Mouse (Mus musculus): ENCODE results near the gene Rpl27. TPM values are rescaled to one million over a fixed set of nuclear protein-coding genes. Genes with fewer than 3 reads are reported as not detected.
"Not testable (repeated sequence)": the region's sequence is repeated elsewhere in the genome, so short reads cannot be mapped to it uniquely, and the experiment has no call there.

The Rpl27 gene
- polyA plus RNA-seq, 1 experiment from 2014 or later = 185 TPM

DNA sequence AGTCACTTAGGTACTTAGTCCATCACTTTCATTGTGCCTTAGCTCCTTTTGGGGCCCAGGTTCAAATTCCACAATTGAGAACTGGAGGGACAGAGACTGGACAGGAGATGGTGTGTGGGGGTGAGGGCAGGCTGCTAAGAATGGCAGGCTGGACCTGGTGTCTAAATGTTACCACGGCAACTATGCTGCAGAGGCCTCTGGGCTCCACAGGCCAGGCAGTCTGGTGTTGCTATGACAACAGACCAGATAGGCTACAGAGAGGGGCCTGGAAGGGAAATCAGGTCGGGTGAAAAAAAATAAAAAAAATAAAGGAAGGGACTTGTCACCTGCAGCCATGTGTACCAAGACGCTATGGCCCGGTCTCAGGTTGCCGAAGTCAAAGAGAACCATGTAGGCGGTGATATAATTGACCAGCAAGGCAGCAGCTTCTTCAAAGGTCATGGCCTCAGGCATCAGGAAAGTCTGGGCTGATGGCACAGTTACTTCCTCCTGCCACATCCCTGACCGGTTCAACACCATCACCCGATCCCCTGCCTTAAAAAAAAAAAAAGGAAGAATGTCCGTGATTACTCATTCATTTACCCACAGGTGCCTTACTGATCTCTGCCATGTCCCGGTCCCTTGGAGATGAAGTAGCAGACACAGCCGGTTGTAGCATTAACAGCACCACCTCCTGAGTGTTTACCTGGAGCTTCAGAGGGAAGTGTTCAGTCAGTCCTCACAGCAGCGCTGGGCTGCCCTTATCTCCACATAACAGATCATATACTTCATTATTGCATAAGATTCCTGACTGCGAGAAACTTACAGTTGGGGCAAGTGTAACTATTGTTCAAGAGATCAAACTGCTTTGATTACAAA is 20.7 kb downstream of the Rpl27 start:
- H3K4me2 ChIP-seq (ENCODE audit: low read length) = peak overlapping the region; percentile 79
- WGBS = 26% methylated on average over 13 of the region's 13 CpGs
- no peaks in the 10 kb centered on the region for H3K9me3 ChIP-seq (replicated peaks; ENCODE audit: control insufficient read depth, low read length, poor library complexity, severe bottlenecking)
- H3K4me3 ChIP-seq (ENCODE audit: low read depth, low read length) = peak overlapping the region; percentile 98; the same call in 1 of the 2 replicates
- H3K36me3 ChIP-seq (ENCODE audit: control insufficient read depth, insufficient read depth, low read length) = peaks cover 33% of the 10 kb centered on the region
- H3K27me3 ChIP-seq (ENCODE audit: control insufficient read depth, insufficient read depth, low read depth, low read length) = no peaks in the 10 kb centered on the region
- H3K4me1 ChIP-seq (ENCODE audit: control insufficient read depth, insufficient read depth, low read length) = peaks cover 39% of the 10 kb centered on the region
- H3K27ac ChIP-seq (ENCODE audit: low read length) = peak overlapping the region; percentile 53
- H3K9ac ChIP-seq (ENCODE audit: low read depth, low read length) = peak overlapping the region; percentile 45
- peak; percentile 40; the same call in 1 of the 2 replicates for ATAC-seq

DNA sequence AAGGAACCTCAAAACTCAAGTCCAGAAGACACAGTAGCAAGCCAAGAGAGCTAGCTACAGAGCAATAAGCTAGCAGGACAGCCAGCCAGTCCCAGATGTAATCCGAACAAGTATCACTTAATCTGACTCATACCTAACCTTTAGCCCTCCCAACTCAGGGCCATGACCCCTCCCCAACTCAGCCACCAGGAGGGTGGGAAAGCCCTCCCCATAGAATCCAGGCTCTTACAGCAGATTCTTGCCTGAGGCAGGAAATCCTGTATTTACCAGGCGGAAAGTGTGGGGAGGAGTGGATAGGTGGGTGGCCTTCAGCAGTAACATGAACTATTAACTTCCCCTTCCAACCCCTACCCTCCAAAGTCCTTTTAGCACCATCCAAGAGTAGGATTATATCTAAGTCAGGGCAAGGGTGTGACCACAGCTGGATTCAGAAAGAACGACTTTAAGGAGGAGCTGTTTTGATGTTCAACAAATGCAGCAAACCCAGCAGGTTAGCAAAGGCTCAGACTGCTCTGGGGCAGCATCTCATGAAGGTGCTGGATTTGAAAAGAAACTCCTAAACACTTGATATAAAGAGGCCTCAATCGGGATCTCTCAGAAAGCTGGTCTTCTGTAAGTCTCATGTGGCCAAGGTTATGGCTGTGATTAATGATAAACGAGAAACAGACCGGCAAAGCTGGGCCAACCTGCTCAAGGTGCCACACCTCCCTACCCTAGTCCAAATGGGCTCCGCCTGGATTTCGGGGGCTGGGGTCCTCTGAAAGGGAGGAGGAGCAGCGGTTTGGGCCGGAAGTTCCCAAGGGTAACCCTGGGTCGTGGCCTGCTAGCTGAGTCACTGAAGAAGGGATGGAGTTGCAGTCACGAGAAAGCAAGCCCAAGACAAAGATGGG is 22.4 kb downstream of the Rpl27 start, which contains the start of gene Rnd2:
Rnd2 (plus strand) TSS at position 789 of the 890 bp plus-strand sequence.
- 12% methylated on average over 12 of the region's 12 CpGs for WGBS
- ATAC-seq = no peak
- Histone ChIP-seq H3K9ac (ENCODE audit: low read depth, low read length) (peak within 1 kb of the TSS; percentile 97), H3K36me3 (ENCODE audit: control insufficient read depth, insufficient read depth, low read length) (peaks cover 25% of the 10 kb centered on the region), H3K9me3 (replicated peaks; ENCODE audit: control insufficient read depth, low read length, poor library complexity, severe bottlenecking) (no peaks in the 10 kb centered on the region), H3K4me1 (ENCODE audit: control insufficient read depth, insufficient read depth, low read length) (peaks cover 46% of the 10 kb centered on the region), H3K27me3 (ENCODE audit: control insufficient read depth, insufficient read depth, low read depth, low read length) (no peaks in the 10 kb centered on the region), H3K4me3 (ENCODE audit: low read depth, low read length) (peak within 1 kb of the TSS; percentile 98), H3K4me2 (ENCODE audit: low read length) (peak within 1 kb of the TSS; percentile 79), H3K27ac (ENCODE audit: low read length) (peak within 1 kb of the TSS; percentile 96)

DNA sequence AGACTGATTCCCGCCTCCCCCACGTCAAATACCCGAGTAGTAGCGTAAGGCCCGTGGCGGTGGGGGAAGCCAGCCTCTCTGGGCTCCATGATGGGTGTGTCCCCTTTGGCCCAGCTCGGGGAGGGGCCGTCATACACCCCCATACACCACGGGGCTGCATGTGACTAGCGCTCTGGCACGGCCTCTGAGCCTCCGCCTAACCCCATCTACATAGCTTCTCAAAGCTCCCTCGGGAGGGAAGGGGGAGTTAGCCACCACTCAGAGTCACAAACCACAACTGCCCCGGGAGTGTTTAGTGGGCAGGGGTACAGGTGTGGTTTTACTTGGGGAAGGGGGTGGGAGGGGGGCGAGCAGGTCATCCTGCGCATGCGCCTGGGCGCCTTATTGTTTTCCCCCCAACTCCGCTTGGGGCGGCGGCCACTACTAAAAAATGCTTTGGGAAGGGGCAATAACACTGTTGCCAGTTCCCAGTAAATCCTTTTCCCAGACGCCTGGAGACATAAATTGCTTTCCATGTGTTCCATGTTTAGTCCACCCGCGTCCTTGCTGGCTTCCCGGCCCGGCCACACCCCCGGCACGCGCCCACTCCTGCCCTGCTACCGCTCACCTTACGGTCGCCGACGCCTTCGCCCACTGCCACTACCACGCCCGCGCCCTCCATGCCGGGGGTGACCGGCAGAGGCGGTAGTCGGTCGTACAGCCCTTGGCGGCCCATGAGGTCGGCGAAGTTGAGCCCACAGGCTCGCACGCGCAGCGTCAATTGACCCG is 23.2 kb downstream of the Rpl27 start:
- peak; percentile 41 for ATAC-seq
- Histone ChIP-seq H3K4me2 (ENCODE audit: low read length) (peak overlapping the region; percentile 79), H3K4me1 (ENCODE audit: control insufficient read depth, insufficient read depth, low read length) (peaks cover 46% of the 10 kb centered on the region), H3K27me3 (ENCODE audit: control insufficient read depth, insufficient read depth, low read depth, low read length) (no peaks in the 10 kb centered on the region), H3K9me3 (replicated peaks; ENCODE audit: control insufficient read depth, low read length, poor library complexity, severe bottlenecking) (no peaks in the 10 kb centered on the region), H3K27ac (ENCODE audit: low read length) (peak overlapping the region; percentile 96), H3K9ac (ENCODE audit: low read depth, low read length) (peak overlapping the region; percentile 97), H3K4me3 (ENCODE audit: low read depth, low read length) (peak overlapping the region; percentile 98), H3K36me3 (ENCODE audit: control insufficient read depth, insufficient read depth, low read length) (peaks cover 18% of the 10 kb centered on the region)
- 0% methylated on average over 51 of the region's 51 CpGs for WGBS

DNA sequence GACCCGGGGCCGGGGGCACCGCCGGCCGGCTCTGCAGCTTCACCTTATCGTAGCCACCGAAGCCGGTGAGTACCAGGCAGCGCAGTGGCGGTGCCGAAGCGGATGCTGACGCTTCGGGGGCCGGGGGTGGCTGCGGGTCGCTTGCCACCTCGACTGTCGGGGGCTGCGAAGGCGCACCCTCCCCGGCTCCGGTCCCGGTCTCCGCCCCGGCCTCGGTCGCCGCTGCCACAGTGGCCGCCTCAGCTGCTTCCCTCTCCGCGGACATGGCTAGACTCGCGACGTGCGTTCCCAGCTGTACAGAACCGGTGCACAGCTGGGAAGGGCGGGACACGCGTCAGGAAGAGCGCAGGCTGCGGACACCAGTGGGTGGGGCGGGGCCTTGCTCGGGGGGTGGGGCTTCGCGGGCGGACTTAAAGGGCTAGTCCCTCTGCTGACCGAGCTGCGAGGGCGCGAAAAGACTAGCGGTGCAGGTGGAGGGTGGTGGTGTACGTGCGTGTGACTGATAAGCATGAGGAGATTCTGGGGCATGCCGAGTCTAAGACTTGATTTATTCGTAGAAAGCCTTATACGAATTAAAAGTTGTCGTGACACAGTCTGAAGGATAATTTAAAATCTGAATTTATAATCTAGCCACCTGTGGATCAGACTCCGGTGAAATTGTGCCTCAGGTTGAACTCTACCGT is 23.9 kb downstream of the Rpl27 start, which contains the start of gene Vat1:
Vat1 (minus strand) TSS at position 362 of the 683 bp plus-strand sequence.
- no peaks in the 10 kb centered on the region for H3K27me3 ChIP-seq (ENCODE audit: control insufficient read depth, insufficient read depth, low read depth, low read length)
- H3K4me1 ChIP-seq (ENCODE audit: control insufficient read depth, insufficient read depth, low read length) = peaks cover 46% of the 10 kb centered on the region
- peak within 1 kb of the TSS; percentile 79 for H3K4me2 ChIP-seq (ENCODE audit: low read length)
- H3K4me3 ChIP-seq (ENCODE audit: low read depth, low read length) = peak within 1 kb of the TSS; percentile 98
- ATAC-seq = peak; percentile 79
- H3K9ac ChIP-seq (ENCODE audit: low read depth, low read length) = peak within 1 kb of the TSS; percentile 97
- under 1% methylated on average over 60 of the region's 60 CpGs for WGBS
- H3K9me3 ChIP-seq (replicated peaks; ENCODE audit: control insufficient read depth, low read length, poor library complexity, severe bottlenecking) = no peaks in the 10 kb centered on the region
- peaks cover 14% of the 10 kb centered on the region for H3K36me3 ChIP-seq (ENCODE audit: control insufficient read depth, insufficient read depth, low read length)
- H3K27ac ChIP-seq (ENCODE audit: low read length) = peak within 1 kb of the TSS; percentile 96

DNA sequence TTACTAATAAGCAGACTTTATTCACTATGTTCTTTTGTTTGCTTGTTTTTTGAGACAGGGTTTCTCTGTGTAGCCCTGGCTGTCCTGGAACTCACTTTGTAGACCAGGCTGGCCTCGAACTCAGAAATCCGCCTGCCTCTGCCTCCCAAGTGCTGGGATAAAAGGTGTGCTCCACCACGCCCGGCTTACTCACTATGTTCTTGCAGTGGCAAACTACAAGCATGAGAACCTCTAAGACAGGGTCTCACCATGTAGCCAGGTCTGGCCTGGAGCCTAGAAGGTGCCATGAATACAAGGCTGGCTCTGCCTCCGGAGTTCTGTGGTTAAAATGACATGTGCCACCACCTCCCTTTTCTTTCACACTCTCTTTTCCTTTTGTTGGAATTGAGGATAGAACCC is 24.5 kb downstream of the Rpl27 start:
- ATAC-seq; H3K36me3 ChIP-seq (ENCODE audit: control insufficient read depth, insufficient read depth, low read length); H3K27ac ChIP-seq (ENCODE audit: low read length); H3K9me3 ChIP-seq (replicated peaks; ENCODE audit: control insufficient read depth, low read length, poor library complexity, severe bottlenecking); H3K27me3 ChIP-seq (ENCODE audit: control insufficient read depth, insufficient read depth, low read depth, low read length): not testable (repeated sequence)
- Histone ChIP-seq H3K4me3 (ENCODE audit: low read depth, low read length) (peak overlapping the region; percentile 98), H3K4me2 (ENCODE audit: low read length) (peak overlapping the region; percentile 79), H3K4me1 (ENCODE audit: control insufficient read depth, insufficient read depth, low read length) (peaks cover 46% of the 10 kb centered on the region), H3K9ac (ENCODE audit: low read depth, low read length) (peak overlapping the region; percentile 97)
- WGBS = 66% methylated on average over 5 of the region's 5 CpGs

DNA sequence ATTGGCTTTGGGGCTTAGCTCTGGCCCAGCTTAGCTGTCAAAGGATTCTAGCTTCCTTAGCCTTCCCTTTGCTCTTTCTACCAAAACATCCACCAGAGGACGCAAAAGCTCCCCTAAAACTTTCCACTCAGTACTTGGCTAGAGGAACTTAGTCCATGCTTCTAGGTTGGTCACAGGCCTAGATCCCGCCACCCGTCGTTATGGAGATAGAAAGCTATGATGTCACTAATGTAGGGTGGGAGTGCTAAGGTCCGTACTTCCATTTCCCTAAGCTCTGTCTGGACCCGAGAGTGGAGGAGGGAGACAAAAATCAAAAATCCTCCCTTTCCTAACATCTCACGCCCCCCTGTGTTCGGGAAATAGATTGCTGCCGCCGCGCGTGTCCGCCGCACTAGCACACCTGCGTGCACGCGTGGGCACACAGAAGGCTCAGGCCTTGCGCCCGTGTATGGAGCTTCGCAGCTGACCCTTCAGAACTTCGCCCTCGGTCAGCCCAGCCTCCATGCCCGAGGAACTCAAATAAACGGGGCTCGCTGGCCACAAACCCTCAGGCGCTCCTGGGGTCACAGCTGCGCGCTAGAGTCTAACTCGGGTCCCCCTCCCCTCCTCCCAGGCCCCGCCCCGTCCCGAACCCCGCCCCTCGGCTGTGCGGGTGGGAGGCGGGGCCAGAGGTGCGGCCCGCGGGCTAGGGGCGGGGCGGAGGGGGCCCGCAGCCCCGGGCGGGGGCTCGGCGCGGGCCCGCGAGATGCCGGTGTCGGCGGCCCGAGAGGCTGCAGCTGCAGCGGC is 25.6 kb downstream of the Rpl27 start:
- H3K9me3 ChIP-seq (replicated peaks; ENCODE audit: control insufficient read depth, low read length, poor library complexity, severe bottlenecking) = no peaks in the 10 kb centered on the region
- peaks cover 40% of the 10 kb centered on the region for H3K4me1 ChIP-seq (ENCODE audit: control insufficient read depth, insufficient read depth, low read length)
- H3K36me3 ChIP-seq (ENCODE audit: control insufficient read depth, insufficient read depth, low read length) = no peaks in the 10 kb centered on the region
- ATAC-seq = peak; percentile 49
- 0% methylated on average over 41 of the region's 54 CpGs for WGBS
- H3K4me2 ChIP-seq (ENCODE audit: low read length) = peak overlapping the region; percentile 66
- peak overlapping the region; percentile 90 for H3K9ac ChIP-seq (ENCODE audit: low read depth, low read length)
- peak overlapping the region; percentile 82 for H3K27ac ChIP-seq (ENCODE audit: low read length)
- peak overlapping the region; percentile 85 for H3K4me3 ChIP-seq (ENCODE audit: low read depth, low read length)
- no peaks in the 10 kb centered on the region for H3K27me3 ChIP-seq (ENCODE audit: control insufficient read depth, insufficient read depth, low read depth, low read length)

DNA sequence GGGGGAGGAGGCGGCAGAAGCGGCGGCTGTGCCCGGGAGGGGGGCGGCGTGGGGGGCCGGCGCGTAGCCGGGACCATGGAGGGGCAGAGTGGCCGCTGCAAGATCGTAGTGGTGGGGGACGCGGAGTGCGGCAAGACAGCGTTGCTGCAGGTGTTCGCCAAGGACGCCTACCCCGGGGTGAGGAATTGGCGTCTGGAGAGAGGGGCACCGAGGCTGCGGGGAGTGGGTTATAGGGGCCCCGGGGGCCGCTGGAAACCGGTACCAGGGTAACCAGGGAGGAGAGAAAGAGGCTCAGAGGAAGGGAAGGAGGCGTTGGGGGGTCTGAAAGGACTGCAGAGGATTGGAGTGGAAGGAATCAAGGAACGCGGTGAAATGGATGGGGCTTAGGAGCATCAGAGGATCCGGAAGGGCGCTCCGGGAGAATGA is 26.2 kb downstream of the Rpl27 start:
- H3K27me3 ChIP-seq (ENCODE audit: control insufficient read depth, insufficient read depth, low read depth, low read length) = no peaks in the 10 kb centered on the region
- ATAC-seq = peak; percentile 33
- no peaks in the 10 kb centered on the region for H3K36me3 ChIP-seq (ENCODE audit: control insufficient read depth, insufficient read depth, low read length)
- H3K9me3 ChIP-seq (replicated peaks; ENCODE audit: control insufficient read depth, low read length, poor library complexity, severe bottlenecking) = no peaks in the 10 kb centered on the region
- 0% methylated on average over 23 of the region's 31 CpGs for WGBS
- peak overlapping the region; percentile 90 for H3K9ac ChIP-seq (ENCODE audit: low read depth, low read length)
- peak overlapping the region; percentile 82 for H3K27ac ChIP-seq (ENCODE audit: low read length)
- H3K4me3 ChIP-seq (ENCODE audit: low read depth, low read length) = peak overlapping the region; percentile 85
- peaks cover 34% of the 10 kb centered on the region for H3K4me1 ChIP-seq (ENCODE audit: control insufficient read depth, insufficient read depth, low read length)
- peak overlapping the region; percentile 66 for H3K4me2 ChIP-seq (ENCODE audit: low read length)

All from midbrain, embryonic 16.5 days (tissue).